Mouse (Mus musculus): ENCODE results near the gene Icam1.

Icam1 gene

DNA sequence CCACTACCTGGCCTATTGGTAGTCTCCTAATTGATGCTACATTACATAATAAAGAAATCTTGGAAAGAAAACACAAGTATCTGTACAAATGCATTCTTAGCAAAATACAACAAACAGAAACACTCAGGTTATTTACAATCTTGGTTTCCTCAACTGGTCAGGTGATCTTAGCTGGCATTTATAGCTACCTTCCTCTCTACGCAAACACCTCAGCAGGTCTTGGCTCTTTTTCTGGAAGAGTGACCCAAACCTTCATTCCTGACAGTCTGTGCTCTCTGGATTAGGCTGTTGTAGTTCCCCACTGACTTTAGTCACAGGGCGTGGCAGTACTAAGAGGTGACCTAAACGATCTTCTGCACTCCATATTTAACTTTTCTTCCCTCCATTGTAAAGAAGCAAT lies 29.4 kb downstream of the Icam1 start:
- no peak for DNase-seq (ENCODE audit: low read depth, low spot score)

DNA sequence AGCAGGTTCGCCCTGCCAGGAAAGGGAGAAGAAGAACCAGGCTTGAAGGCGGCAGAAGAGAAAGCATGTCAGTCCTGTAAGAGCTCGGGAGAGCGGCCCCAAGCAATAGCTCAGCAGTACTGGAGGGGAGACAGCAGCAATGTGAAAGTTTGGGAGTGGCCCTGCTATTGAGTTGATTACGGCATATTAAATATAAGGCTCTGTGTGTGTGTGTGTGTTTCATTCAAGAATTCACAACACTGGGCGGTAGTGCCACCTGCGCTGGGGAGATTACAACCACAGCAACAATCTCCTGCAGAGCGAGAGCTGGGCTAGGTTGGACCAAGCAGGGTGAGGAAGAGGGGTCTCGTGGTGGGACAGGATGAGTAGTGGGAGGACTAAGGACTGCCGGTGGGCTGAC lies 35.8 kb downstream of the Icam1 start:
- no peak for DNase-seq (ENCODE audit: low read depth, low spot score)

DNA sequence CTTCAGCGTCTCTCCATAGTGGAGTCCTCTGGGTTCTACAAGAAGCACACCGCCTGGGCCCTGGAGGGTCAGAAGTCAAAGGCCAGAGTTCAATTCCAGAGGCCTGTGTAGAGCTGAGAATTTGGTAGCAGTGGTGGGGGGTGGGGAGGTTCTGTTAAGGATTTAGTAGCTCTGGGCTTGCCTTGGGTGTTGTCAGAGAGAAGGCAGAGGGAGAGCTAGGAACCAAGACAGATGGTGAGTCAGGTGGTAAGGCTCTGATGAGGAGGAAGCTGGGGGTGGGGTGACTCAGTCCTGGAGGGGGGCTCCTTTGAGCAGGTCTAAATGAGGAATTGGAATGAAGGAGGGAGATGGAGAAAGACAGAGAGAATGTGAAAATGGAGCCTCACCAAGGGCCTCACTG lies 47.1 kb downstream of the Icam1 start:
- DNase-seq (ENCODE audit: low read depth, low spot score), result peak; percentile 94

DNA sequence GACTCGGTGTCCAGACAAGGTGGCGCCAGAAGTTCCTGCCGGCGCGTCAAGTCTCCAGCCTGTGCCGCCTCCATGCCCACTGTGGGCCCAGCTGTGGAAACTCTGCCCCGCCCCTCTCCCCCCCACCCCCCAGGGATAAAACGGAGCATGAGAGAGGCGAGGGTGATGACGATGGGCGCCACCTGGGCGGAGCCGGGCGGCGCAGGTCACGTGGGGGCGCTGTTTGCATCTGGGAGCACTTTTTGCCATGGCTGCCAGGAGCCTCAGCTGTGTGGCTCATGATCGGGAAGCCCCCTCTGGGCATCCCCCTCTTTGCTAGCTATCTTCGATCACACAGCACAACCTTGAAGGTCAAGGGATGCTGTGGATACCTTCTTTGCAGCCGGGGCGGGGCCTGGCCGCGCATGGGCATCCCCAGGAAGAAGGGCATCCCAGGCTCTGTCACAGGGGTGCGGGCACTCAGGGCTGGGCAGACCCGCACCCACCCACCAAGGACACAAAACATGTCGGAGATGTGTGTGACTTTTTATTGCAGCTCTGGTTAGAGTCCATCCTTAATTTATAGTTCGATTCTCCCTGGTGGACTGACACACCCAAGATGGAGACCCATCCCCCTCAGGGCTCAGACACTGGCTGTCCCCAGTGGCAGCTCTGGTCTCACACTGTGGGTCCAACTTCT lies 51.4 kb downstream of the Icam1 start, which contains the start of gene Zglp1:
Gene Zglp1, minus strand, starts transcription at position 88 of the 679 bp plus-strand sequence.
- DNase-seq (ENCODE audit: low read depth, low spot score), result no peak

DNA sequence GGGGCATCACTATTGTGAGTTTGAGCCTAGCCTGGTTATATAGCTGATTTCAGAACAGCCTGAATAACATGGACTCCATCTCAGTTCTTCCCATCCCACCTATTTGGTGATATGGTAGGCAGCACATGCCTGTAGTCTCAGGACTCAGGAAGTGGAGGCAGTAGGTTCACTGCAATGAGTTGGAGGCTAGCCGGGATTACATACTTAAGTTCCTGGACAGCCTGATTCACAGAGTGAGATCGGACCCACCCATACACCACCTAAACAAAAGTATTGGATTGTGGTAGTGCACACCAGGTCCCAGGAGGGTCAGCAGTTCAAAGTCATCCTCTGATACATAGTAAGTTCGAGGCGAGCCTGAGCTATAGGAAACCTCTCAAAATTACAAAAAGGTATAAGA lies 56.9 kb downstream of the Icam1 start:
- peak; percentile 36 for DNase-seq (ENCODE audit: low read depth, low spot score)

DNA sequence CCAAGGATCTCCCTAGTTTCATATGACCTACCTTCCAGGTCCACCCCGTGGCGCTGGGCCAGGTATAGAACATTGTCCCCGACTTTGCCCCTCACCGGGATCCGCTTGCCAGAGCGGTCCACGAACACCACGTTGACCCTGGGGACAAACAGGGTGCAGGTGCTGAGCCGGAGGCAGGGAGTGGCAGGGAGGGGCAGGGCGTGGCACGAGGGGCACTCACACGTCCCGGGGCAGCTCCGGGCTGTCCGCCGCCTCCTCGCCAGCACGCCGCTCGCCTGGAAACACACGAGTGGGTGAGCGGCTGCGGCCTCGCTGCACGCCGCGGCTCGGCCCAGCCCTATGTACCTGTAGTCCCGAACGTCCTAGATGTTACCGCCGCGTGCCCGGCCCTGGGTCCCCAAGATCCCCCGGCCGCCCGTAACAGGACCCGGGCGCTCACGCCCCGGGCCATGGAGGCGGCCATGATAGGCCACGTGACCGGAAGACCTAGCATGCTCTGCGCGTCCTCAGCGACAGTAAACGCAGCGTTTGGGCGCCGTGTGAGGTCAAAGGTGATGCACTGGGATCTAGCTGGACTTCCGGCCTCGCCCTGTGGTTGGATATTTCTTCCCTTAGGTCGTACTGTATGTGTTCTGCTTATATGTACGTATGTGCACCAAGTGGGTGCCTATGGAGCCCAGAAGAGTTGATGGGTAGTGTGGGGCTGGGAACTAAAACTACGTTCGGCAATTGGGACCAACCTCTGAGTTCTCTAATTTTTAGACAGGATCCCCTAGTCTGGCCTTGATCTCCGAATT lies 57.5 kb downstream of the Icam1 start, which contains the start of the genes Gm49373 and Fdx1l:
Gene Gm49373, minus strand, starts transcription at position 53 of the 797 bp plus-strand sequence.
Gene Fdx1l, minus strand, starts transcription at position 571 of the 797 bp plus-strand sequence.
- peak; percentile 97 for DNase-seq (ENCODE audit: low read depth, low spot score)

DNA sequence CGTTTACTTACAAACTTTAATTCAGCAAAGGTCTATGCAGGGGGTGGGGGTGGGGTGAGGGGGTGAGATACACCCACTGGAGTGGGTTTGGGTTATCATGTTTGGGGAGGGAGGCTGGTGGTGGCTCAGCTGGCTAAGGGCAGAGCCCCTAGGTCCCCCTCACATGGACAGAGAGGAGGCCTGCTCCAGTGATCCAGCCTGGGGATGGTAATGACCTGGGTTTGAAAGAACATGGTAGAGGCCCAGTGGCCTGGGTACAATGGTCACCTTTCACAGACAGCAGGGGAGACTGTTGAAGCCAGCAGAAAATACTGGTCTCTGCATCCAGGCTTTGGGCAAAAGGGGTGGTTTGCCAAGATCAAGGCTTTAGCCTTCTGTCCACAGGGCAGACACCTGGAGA lies 58.4 kb downstream of the Icam1 start:
- no peak for DNase-seq (ENCODE audit: low read depth, low spot score)

DNA sequence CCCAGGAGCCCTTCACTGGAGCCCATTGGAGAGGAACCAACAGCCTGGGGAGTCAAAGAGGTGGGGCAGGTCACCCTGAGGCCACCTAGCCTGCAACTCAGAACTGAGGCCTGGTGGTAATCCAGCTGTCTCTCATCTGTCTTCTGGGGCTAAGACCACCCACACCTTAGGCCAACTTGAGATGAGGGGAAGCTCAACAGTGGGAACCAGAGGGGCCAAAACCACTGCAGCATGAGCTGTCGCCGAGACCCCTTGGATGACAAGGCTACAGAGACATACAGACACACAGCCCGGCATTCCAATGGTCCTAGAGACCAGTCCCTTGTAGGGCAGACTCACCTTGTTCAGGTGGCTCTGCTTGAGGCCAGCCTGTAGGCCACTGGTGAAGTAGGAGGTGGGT lies 59.8 kb downstream of the Icam1 start:
- no peak for DNase-seq (ENCODE audit: low read depth, low spot score)

Data from brain, adult 2 months (tissue).